Mouse (Mus musculus): ENCODE data around the gene Slc25a4.
"Not testable (repeated sequence)": the region's sequence is repeated elsewhere in the genome, so short reads cannot be mapped to it uniquely, and the experiment has no call there.

Gene Slc25a4

DNA sequence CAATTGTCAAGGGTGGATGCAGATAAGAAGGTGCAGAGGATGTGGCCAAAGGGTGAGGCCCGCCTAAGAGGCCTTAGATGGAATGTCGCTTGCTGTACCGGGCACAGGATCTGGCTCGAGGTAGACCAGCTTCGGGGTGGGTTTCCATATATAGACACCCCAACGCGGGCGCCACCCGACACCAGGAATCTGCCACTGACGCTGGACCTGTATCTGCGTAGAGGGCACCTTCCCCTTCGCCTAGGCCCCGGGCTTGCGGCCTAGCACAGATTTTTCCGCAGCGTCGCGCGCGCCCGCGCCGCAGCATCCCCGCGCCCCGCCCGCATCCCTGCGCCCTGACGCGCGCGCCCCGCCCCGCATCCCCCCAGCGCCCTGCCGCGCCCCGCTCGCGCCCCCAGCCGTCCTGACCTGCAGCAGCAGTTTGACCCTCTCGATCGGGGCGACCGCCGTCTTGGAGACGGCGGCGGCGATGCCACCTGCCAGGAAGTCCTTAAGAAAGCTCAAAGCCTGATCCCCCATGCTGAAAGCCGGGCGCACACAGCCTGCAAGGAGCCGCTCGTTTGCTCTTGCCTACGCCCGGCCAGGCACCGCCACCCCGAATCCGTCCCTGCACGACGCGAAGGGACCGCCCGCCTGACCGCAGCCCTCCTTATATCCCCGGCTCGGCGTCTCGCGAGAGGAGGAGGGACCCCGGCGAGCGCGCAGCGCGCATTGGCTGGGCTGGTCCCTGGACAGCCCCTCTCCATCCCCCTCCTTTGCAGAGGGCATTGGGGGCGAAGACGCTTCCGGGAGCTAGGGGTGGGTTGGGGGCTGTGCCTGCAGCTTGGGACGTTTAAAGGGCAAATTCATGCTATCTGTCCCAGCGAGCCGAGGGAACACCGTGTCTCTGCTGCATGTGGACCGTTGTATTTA, at the start of gene Slc25a4:
Slc25a4 (minus strand) TSS at position 881 of the 912 bp plus-strand sequence.
- DNase-seq (ENCODE audit: extremely low read depth, low read depth) = peak; percentile 77

DNA sequence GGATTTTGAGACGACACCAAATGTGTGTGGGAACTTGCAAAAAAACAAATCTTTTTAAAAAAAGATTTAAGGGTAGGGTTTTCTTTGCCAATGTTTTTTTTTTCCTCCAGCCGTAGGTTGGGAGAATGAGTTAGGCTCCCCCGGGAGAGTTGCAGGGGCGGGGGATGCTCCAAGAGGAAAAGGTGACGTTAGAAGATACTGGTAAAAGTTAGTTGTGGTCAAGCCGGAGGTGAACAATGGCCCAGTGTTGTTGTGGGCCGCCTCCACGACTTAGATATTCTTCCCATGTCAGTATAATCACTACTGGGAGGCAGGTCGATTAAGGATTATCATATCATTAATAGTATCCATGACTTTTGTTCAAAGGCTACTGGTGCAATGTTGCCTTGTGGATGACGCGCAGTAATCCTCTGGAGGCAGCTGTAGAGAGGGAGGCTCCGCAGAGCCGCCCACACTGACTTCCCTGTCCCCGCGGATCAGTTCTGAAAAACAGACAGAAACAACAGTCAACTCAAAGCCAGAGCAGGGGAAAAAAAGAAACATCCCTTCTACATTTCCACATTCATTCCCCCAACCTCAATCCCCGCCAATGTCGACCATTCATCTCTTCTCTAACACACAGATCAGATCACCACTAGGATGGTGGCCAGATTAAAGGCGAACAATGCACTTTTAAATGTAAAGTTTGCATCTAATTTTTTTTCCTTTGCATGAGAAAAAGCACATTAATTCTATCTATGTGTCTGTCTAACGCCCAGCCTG, 47.0 kb upstream of the Slc25a4 start:
- DNase-seq (ENCODE audit: extremely low read depth, low read depth) = no peak

DNA sequence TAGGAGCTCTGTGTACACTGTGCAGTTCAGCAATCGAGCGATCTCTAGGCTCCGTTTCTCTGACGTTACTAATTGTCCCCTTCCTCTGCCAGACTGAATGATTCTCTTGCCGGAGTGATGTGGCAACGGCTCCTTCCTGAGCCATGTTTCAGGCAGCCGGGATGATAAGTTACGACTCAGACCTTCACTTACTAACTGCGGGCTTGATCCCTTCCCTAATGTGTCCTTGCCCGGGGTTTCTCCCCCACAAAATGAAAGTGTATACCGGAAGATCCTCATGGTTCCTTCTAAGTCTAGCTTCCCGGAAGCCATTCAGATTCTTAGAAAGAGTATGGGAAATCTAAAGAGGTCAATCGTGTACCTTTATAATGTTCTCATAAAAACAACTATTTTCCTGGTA, 41.4 kb upstream of the Slc25a4 start:
- no peak for DNase-seq (ENCODE audit: extremely low read depth, low read depth)

DNA sequence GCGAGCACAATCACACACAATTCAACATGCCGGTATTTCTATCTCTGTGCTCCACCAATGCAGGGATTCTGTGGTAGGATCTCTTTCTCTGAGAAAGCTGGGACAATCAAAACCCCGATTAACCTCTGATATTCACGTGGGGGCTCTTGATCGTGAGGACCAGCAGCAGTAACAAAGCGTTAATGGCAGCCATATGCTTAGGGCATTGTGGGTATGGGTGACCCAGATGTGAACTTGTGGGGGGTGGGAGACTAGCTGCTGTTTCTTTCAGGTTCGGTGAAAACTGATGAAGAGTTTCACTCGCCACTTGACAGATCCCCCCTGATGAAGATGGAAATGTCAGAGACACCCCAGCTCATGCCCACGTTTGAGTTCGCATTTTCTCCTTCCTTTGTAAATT, 40.5 kb upstream of the Slc25a4 start:
- no peak for DNase-seq (ENCODE audit: extremely low read depth, low read depth)

DNA sequence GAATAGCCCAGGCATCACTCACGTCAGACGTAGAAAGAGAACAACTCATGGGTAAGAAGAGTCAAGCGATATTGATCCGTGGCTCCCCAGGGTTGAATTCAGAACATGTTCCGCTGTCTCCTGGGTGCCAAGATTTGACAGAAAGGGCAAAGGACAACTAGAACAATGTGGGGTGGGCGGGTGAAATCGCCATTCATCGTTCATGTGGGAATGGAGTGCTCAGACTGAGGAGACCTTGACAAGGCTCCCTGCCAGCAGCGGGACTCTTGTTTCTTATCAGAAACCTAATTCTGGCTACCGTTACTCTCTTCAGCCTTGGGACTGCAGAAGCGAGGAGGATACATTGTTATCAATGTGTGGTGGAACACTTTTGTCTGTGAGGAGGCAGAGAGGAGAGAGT, 35.3 kb upstream of the Slc25a4 start:
- DNase-seq (ENCODE audit: extremely low read depth, low read depth) = peak; percentile 14

DNA sequence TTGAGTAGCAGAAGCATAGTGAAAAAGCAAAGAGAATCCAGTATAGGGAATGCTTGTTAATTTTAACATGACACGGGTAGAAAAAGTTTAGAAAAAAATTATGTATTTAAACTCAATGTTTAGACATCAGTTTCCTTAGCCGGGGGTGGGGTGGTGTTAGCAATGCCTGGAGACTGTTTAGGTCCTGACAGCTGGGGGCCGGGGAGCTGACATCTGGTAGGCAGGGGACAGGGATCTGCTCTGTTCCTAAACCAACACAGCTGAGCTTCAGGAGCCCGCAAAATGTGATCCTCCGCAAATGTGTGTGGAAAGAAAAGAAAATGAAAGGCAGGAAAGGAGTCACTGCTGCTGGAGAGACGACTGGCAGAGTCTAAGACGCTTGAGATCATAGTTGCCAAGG, 31.9 kb upstream of the Slc25a4 start:
- no peak for DNase-seq (ENCODE audit: extremely low read depth, low read depth)

DNA sequence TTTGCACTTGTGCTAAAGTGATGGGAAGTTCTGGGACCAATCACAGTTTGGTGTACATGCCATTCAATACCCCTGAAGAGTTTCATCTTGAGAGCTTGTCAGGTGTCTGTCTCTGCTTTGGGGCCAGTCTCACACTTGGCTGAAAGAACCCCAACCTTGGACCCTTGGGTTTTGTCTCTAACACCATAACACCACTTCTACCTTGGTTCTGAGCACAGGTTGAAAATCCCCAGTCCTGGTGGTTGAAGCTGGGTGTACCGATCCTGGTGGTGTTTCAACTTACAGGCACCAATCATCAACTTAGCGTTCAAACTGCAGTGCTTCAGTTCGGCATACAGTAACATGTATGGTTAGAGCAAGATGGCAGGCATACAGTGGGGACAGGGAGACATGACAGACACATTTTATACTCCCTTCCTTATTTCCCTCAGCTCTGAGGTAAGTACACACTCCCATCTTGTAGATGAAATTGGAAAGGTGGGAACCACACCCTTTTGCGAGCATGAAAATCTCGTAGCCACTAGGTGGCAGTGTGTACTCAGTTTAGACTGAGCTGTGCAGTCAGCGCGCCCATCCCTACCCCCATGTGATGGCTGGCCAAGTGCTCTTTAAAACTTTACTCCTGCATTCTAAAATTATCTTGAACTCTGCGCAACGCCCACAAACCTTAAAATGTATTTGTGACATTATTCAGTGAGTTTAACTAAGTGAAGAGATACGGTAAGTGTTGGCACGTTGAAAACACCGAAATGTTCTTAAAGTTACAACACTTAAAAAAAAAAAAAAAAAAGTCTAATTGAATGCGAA, 30.7 kb upstream of the Slc25a4 start:
- DNase-seq (ENCODE audit: extremely low read depth, low read depth) = peak; percentile 70

DNA sequence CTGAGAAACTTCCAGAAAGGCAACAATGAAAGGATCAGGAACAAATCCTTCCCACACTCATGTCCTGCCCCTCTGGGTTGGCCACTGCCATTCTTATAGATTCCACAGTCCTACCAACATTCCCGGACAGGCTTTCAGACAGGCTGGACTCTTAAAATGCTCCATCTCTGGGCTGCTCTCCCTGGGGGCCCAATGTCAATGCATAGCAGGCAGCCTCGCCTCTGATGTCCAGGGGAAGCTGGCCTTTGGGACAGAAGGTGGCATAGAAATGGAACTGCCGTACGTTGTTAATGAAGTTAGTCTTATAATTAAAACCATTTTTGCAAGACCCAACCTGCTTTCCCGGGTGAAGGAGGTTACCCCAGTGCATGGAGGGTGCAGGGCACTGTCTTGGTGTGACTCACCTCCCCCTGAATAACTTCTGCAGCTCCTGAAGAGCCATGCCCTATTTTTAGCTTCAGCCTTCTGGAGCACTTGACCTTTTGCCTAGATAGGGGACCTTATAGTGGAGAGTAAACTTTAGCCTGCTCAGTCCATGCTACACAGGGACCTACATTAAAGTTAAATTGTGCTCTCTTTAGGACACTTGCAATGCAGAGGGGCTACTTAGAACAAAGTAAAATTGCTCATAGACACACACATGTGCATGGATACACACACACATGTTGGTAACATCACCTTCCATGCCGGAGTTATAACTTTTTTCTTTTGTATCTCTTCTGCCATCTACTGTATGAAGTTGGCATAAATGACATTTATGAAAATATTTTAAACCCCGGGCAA, 25.5 kb upstream of the Slc25a4 start:
- no peak for DNase-seq (ENCODE audit: extremely low read depth, low read depth)

DNA sequence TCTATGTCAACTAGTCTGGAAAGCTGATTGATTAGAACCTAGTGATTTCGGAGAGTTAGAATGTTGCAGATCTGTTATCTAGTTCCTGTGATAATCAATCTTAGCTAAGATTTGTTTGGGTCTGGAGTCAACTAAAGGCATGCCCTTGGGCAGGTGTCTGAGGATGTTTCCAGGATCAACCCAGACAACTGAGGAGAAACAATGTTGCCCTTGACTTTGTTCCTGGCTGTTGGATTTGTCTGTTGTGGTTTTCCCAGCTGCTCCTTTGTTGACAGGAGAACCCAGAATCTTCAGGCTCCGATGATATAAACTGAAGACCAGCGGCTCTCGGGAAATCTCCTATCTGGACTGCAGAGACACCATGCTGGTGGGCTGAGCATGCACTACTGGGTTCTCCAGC, 23.7 kb upstream of the Slc25a4 start:
- no peak for DNase-seq (ENCODE audit: extremely low read depth, low read depth)

DNA sequence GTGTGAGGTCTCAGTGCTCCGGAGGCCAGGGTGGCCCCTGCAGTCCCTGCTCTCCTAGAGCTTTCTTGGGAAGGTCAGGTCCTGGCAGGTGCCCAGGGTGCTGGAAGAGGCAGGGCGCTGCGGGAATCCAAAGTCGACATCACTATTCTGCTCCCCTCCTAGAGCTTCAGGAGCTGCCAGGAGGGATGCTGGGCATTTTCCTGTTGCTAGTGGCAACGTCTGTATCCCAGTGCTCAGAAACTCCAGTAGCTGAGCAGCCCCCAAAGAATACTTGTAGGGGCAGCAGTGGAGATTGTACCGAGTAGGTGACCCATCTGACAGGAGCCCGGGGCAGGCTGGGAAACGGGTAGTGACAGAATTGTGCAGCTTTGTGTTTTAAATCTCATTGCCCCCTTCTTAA, 21.7 kb upstream of the Slc25a4 start:
- DNase-seq (ENCODE audit: extremely low read depth, low read depth) = no peak

DNA sequence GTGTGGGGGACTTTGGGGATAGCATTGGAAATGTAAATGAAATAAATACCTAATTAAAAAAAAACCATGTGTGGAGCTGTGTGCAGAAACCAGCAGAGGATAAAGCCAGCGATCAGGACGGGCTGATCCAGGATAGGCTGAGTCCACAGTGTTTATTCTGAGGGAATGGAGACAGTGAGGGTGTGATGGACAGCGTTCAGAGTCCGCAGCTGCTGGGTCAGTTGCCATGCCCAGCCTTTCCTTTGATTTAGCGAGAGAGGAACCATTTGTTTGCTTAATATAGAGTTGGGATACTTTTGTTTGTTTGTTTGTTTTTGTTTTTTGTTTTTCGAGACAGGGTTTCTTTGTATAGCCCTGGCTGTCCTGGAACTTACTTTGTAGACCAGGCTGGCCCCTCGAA, 20.9 kb upstream of the Slc25a4 start:
- DNase-seq (ENCODE audit: extremely low read depth, low read depth) = not testable (repeated sequence)

DNA sequence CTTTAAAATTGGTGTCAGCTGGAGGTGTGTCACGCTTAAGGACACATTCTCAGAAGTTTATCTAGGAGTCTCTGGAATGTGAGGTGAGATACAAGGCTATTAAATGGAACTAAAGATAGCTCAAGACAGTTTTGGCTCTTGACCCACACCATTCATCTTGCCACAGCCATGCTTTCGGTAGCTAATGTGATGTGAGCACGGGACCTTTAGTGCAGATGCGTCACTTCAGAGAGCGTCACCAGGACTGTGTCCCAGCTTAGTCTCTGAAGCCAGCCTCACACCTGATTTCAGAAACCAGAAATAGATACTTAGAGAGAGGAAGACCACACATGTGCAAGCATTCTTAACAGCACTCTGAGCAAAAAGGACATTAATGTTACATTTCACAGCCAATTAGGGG, 15.5 kb upstream of the Slc25a4 start:
- DNase-seq (ENCODE audit: extremely low read depth, low read depth) = no peak

DNA sequence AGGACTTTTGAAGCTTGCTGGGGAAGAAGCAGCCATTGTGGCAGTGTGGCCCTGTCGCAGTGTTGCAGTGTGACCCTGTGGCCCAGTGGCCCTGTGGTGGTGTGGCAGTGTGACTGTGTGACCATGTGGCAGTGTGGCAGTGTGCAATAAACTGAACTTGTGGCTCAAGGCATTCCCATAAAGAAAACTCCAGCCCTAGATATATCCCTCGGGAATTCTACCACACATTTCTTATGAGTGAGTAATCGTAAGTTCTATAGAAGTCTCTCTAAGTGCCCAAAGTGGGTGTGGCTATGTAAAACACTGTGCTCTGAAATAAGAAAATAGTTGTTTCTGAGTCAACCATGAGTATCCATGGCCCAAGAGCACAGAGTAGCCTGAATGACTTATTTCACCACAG, 14.4 kb upstream of the Slc25a4 start:
- DNase-seq (ENCODE audit: extremely low read depth, low read depth) = no peak

DNA sequence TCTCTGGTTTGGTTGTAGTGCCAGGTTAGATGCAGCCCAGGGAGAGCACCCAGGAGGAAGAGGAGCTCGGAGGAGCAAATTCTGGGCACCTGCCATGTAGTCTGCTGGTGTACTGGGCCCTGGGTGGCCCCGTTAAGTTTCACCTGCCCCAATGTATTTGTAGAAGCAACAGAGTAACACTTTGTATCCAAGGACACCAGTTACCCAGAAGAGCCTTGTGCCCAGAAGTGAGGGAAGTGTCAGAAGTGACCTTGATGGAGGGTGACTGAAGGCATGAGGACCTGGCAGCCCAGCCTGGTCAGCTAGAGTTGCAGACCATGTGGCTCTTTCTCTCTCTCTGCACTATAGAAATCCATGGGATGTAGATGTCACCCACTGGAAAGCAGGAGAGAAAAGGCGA, 9.5 kb upstream of the Slc25a4 start:
- no peak for DNase-seq (ENCODE audit: extremely low read depth, low read depth)

DNA sequence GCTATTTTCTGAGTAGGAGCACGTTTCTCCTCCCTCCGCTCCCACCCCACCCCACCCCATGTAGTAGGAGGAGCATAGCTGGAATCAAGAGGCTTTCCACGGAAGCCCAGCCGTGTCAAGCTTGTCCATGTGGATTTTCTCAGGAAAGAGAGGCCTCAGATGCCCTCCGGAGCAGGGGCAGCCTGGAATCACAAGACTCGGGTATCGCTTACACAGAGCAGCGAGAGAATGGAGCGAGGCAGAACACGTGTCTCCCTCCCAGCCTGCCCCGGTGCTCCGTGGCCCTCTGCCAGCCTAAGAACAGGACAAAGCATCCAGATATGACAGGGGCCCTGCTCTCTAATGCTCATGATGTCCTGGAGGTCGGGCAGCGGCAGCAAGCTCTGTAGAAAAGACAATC, 5.8 kb upstream of the Slc25a4 start:
- peak; percentile 47 for DNase-seq (ENCODE audit: extremely low read depth, low read depth)

DNA sequence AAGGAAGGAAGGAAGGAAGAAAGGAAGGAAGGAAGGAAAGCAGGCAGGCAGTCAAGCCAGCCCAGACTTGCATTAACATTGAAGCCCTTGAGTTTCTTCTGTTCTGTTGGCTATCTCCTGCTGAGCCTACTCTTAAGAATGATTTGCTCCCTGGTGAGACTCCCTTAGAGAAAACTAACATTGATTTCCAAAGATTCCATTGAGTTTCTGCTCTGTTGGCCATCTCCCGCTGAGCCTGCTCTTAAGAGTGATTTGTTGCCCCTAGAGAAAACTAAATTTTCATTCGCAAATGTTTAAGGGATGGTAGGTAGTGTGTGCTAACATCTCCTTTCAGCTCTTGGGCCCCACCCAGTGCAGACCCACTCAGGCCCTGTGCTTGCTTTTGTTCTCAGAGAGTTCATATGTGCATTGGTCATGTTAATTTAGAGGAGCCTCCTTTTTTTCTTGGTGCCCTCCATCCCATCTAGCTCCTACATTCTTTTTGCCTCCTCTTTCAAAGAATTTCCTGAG, 2.9 kb upstream of the Slc25a4 start:
- no peak for DNase-seq (ENCODE audit: extremely low read depth, low read depth)

DNA sequence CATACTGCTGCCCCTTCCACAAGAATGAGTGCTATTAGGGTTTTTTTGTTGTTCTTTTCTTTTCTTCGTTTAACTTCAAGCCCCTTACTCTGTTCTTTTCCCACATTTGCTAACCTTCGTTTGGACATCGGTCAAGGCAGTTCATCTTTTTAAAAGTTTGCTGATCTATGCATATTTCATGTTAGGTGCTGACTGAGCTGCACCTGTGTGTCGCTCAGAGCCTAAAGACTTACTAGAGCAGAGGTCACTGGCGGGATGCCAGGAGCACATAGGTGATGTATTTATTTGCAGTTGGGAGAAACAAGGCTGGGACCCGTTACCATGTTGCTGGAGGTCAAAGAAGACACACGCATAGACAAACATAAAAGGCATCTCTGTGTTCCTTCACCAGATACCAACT, 1.1 kb upstream of the Slc25a4 start:
- DNase-seq (ENCODE audit: extremely low read depth, low read depth) = no peak

DNA sequence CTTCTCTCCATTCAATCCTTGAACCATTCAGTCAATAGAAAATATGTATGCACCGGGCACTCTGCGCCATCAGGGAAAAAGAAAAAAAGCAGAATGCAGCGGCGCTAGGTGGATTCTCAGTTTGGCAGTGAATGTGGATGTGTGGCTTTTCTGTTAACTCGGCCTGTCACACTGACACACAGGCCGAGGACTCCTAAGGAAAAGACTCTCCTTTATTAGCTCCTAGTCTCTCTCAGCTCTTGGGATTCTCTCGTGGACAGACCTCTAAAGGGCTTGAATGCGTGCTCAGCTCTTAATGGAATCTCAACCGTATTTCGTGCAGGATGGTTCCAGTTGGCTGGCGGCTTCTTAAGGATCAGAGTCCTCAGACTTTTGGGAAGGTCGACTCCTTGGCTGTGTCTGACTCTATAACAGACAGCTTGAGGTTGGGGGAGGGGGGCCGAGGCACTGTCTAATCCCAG, 557 bp upstream of the Slc25a4 start:
- DNase-seq (ENCODE audit: extremely low read depth, low read depth) = no peak

DNA sequence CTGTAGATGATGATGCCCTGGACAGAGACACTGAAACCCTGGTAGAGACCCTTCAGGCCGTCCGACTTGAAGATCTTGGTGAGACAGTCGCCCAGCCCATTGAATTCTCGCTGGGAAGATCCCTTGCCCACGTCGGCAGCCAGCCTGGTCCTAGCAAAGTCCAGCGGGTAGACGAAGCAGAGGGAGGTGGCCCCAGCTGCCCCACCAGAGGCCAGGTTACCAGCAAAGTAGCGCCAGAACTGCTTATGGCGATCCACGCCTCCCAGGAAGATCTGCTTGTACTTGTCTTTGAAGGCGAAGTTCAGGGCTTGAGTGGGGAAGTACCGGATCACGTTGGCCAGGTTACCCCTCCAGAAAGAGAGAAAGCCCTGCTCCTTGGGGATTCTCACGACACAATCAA, 2.0 kb downstream of the Slc25a4 start:
- no peak for DNase-seq (ENCODE audit: extremely low read depth, low read depth)

DNA sequence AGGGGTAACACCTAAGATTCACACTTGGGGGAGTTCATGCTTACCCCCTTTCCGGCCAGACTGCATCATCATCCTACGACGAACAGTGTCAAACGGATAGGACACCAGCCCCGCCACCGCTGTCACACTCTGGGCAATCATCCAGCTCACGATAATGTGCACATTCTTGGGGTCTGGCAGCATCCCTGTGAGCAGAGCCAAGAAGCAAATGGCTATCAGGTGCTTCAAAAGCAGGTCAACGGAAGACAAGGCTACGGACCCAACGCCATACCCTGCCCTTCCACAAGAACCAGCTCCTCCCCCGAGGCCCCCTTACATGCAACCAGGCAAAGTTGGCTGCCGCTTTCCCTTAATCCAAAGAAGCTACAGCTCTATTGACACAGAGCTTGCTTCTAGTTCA, 2.7 kb downstream of the Slc25a4 start:
- no peak for DNase-seq (ENCODE audit: extremely low read depth, low read depth)

DNA sequence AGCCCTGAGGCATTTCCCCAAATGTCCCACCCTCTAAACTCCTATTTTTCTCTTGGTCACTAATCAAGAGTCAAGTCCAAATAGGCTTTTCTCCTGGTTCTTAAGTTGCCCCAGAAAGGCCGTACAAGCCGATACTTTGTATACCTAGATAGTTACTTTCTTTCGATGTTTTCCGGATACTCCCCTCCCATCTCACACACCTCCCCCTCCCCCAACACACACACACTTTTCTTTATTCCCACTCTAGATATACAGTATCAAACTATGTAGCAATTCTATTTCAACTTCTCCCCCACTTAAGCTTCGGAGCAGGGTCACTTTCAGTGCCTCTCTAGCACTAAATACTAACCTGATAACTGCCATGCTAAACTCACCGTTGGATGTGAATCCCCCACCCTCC, 5.0 kb downstream of the Slc25a4 start:
- DNase-seq (ENCODE audit: extremely low read depth, low read depth) = no peak
